Mouse (Mus musculus) spleen, adult 18-20 months (tissue): ENCODE data around the gene 0610009B22Rik.
"Not testable (repeated sequence)": the region's sequence is repeated elsewhere in the genome, so short reads cannot be mapped to it uniquely, and the experiment has no call there.

ENCODE experiments used
- DNase-seq, 2 experiments: peaks; one replicate each; pipeline ENCODE4 v3.0.0; 2022; ENCODE audit warnings: mixed read lengths in 2 of 2

Gene 0610009B22Rik

GRCm38 (mm10) chr11:51688330-51689328, at the start of gene 0610009B22Rik:
0610009B22Rik (minus strand) TSS chr11:51688874.
- peak; percentile 97 to 100 for DNase-seq

- not testable (repeated sequence) for DNase-seq
Measured at GRCm38 (mm10) chr11:51734218-51734617, 45.5 kb upstream of the 0610009B22Rik start.

- DNase-seq = no peak
Measured at GRCm38 (mm10) chr11:51732883-51733282, 44.2 kb upstream of the 0610009B22Rik start.

GRCm38 (mm10) chr11:51721066-51721465, 32.4 kb upstream of the 0610009B22Rik start:
- no peak for DNase-seq

- DNase-seq = no peak
Measured at GRCm38 (mm10) chr11:51707080-51707479, 18.4 kb upstream of the 0610009B22Rik start.

- DNase-seq = no peak
Measured at GRCm38 (mm10) chr11:51706451-51706850, 17.8 kb upstream of the 0610009B22Rik start.

- peak in 1 of 2 experiments; percentile 33 for DNase-seq
Measured at GRCm38 (mm10) chr11:51703379-51703998, 14.8 kb upstream of the 0610009B22Rik start.

GRCm38 (mm10) chr11:51702831-51703230, 14.2 kb upstream of the 0610009B22Rik start:
- DNase-seq = no peak

GRCm38 (mm10) chr11:51694984-51695383, 6.3 kb upstream of the 0610009B22Rik start:
- DNase-seq = no peak

- not testable (repeated sequence) for DNase-seq
Measured at GRCm38 (mm10) chr11:51690597-51690996, 1.9 kb upstream of the 0610009B22Rik start.

GRCm38 (mm10) chr11:51689343-51689742, 669 bp upstream of the 0610009B22Rik start:
- no peak for DNase-seq

GRCm38 (mm10) chr11:51681976-51682374, 6.7 kb downstream of the 0610009B22Rik start:
- DNase-seq = peak in 1 of 2 experiments; percentile 9

GRCm38 (mm10) chr11:51681324-51681975, 7.2 kb downstream of the 0610009B22Rik start:
- peak; percentile 74 to 89 for DNase-seq

- no peak for DNase-seq
Measured at GRCm38 (mm10) chr11:51679466-51679865, 9.2 kb downstream of the 0610009B22Rik start.

GRCm38 (mm10) chr11:51677737-51678418, 10.8 kb downstream of the 0610009B22Rik start:
- no peak for DNase-seq

- DNase-seq = no peak
Measured at GRCm38 (mm10) chr11:51675386-51675785, 13.3 kb downstream of the 0610009B22Rik start.

- DNase-seq = no peak
Measured at GRCm38 (mm10) chr11:51673291-51673690, 15.4 kb downstream of the 0610009B22Rik start.

- DNase-seq = no peak
Measured at GRCm38 (mm10) chr11:51671376-51671775, 17.3 kb downstream of the 0610009B22Rik start.

GRCm38 (mm10) chr11:51670846-51671245, 17.8 kb downstream of the 0610009B22Rik start:
- no peak for DNase-seq

GRCm38 (mm10) chr11:51664747-51665146, 23.9 kb downstream of the 0610009B22Rik start:
- DNase-seq = not testable (repeated sequence)

- no peak for DNase-seq
Measured at GRCm38 (mm10) chr11:51662632-51663031, 26.0 kb downstream of the 0610009B22Rik start.

GRCm38 (mm10) chr11:51661867-51662365, 26.8 kb downstream of the 0610009B22Rik start:
- no peak for DNase-seq
